Mouse (Mus musculus) kidney, adult 2 months (tissue): Measurements from ENCODE around the gene Ssbp3. TPM values are rescaled to one million over a fixed set of nuclear protein-coding genes. Genes with fewer than 3 reads are reported as not detected.

Experiments
- DNase-seq: peaks from one replicate; pipeline ENCODE4 v3.0.0; 2021
- H3K27ac ChIP-seq: fragments of 200-500 bp; 2 replicates; pipeline ENCODE4 v1.5.1; 2012; ENCODE audit warnings: low read depth, low read length, control low read depth, inconsistent platforms; ENCODE audit not compliant: insufficient read depth
- H3K27me3 ChIP-seq: fragments of 200-500 bp; replicated peaks from 2 replicates; pipeline ENCODE4 v1.6.1; 2012; ENCODE audit warnings: mild to moderate bottlenecking, moderate library complexity, low read length, inconsistent platforms; ENCODE audit not compliant: control insufficient read depth, insufficient read depth
- H3K36me3 ChIP-seq: fragments of 200-500 bp; 2 replicates; pipeline ENCODE4 v1.6.1; 2012; ENCODE audit warnings: mild to moderate bottlenecking, moderate library complexity, low read length, inconsistent platforms; ENCODE audit not compliant: control insufficient read depth, insufficient read depth
- H3K4me1 ChIP-seq: fragments of 200-500 bp; 2 replicates; pipeline ENCODE4 v1.6.1; 2011; ENCODE audit warnings: low read length; ENCODE audit not compliant: control insufficient read depth, insufficient read depth
- H3K4me3 ChIP-seq: fragments of 200-500 bp; 2 replicates; pipeline ENCODE4 v1.5.1; 2011; ENCODE audit warnings: mild to moderate bottlenecking, low read depth, low read length, control low read depth; ENCODE audit not compliant: insufficient read depth
- CTCF ChIP-seq: fragments of 200-500 bp; conservative IDR thresholded peaks from 2 replicates; pipeline ENCODE4 v1.5.1; 2011; ENCODE audit warnings: low read depth, mild to moderate bottlenecking, control low read depth, low read length, moderate library complexity, mixed read lengths; ENCODE audit not compliant: insufficient read depth, insufficient read length
- POLR2A ChIP-seq: fragments of 200-500 bp; IDR thresholded peaks from one replicate; pipeline ENCODE4 v1.6.1; 2011; ENCODE audit warnings: low read depth, low read length, control low read depth
- WGBS: fragments of 180-500 bp; shearing (Covaris S2); methylation state at CpG from one replicate; pipeline ENCODE4 v1.1.7; 2018; 5-methylcytosine and 5-hydroxymethylcytosine counted together
- polyA plus RNA-seq: library from polyadenylated mRNA; depleted of rRNA; stranded (reverse); fragments of >200 nt; gene quantifications from 2 replicates; pipeline ENCODE4 v1.2.3, GENCODE M21; 2012

Ssbp3 gene
- polyA plus RNA-seq, 1 experiment, result 48.6 TPM

- WGBS, result 51% methylated on average over 3 of the region's 3 CpGs
- no peak overlapping the region for H3K4me3 ChIP-seq
- peak; percentile 68 for DNase-seq
- no peak for TF ChIP-seq CTCF
- no peak for TF ChIP-seq POLR2A
- no peaks in the 10 kb centered on the region for H3K36me3 ChIP-seq
- peaks cover 59% of the 10 kb centered on the region for H3K4me1 ChIP-seq
- H3K27me3 ChIP-seq, result no peaks in the 10 kb centered on the region
- H3K27ac ChIP-seq, result peak overlapping the region; percentile 47; the same call in 1 of the 2 replicates
These were observed 93.8 kb downstream of the Ssbp3 start for GRCm38 (mm10) chr4:107004346-107004745.

- no peak for TF ChIP-seq POLR2A
- no peak for TF ChIP-seq CTCF
- WGBS, result 79% methylated on average over 5 of the region's 5 CpGs
- no peaks in the 10 kb centered on the region for H3K36me3 ChIP-seq
- H3K27ac ChIP-seq, result peak overlapping the region; percentile 48; the same call in 1 of the 2 replicates
- H3K4me1 ChIP-seq, result peaks cover 55% of the 10 kb centered on the region
- DNase-seq, result no peak
- no peaks in the 10 kb centered on the region for H3K27me3 ChIP-seq
- no peak overlapping the region for H3K4me3 ChIP-seq
These were observed 94.7 kb downstream of the Ssbp3 start for GRCm38 (mm10) chr4:107005166-107005565.

- no peak for TF ChIP-seq POLR2A
- TF ChIP-seq CTCF, result 0 out of 2 replicates have a peak, but pooled peaks have one; percentile 15
- DNase-seq, result peak; percentile 95
- no peaks in the 10 kb centered on the region for H3K36me3 ChIP-seq
- no peak overlapping the region for H3K4me3 ChIP-seq
- H3K27ac ChIP-seq, result peak overlapping the region; percentile 78
- 41% methylated on average over 4 of the region's 4 CpGs for WGBS
- H3K27me3 ChIP-seq, result no peaks in the 10 kb centered on the region
- peaks cover 48% of the 10 kb centered on the region for H3K4me1 ChIP-seq
These were observed 95.7 kb downstream of the Ssbp3 start for GRCm38 (mm10) chr4:107006229-107006628.

GRCm38 (mm10) chr4:107006807-107007206 is 96.3 kb downstream of the Ssbp3 start:
- TF ChIP-seq POLR2A, result no peak
- no peak for TF ChIP-seq CTCF
- no peaks in the 10 kb centered on the region for H3K27me3 ChIP-seq

GRCm38 (mm10) chr4:107007359-107007758 is 96.9 kb downstream of the Ssbp3 start:
- H3K27ac ChIP-seq, result peak overlapping the region; percentile 18; the same call in 1 of the 2 replicates
- no peak for TF ChIP-seq POLR2A
- TF ChIP-seq CTCF, result no peak
- H3K4me1 ChIP-seq, result peaks cover 41% of the 10 kb centered on the region
- no peaks in the 10 kb centered on the region for H3K36me3 ChIP-seq
- H3K4me3 ChIP-seq, result no peak overlapping the region
- WGBS, result 94% methylated on average over 8 of the region's 8 CpGs
- H3K27me3 ChIP-seq, result no peaks in the 10 kb centered on the region
- no peak for DNase-seq

More at GRCm38 (mm10) chr4:107006807-107007206, 96.3 kb downstream of the Ssbp3 start:
- DNase-seq, result no peak
- Histone ChIP-seq H3K36me3 (no peaks in the 10 kb centered on the region), H3K4me3 (no peak overlapping the region), H3K4me1 (peaks cover 42% of the 10 kb centered on the region), H3K27ac (peak overlapping the region; percentile 18)
- 78% methylated on average over 6 of the region's 6 CpGs for WGBS

- Histone ChIP-seq H3K27ac (no peak overlapping the region), H3K27me3 (no peaks in the 10 kb centered on the region), H3K36me3 (no peaks in the 10 kb centered on the region), H3K4me1 (peaks cover 39% of the 10 kb centered on the region), H3K4me3 (no peak overlapping the region)
- TF ChIP-seq CTCF, result no peak
- no peak for TF ChIP-seq POLR2A
- 84% methylated on average over 2 of the region's 2 CpGs for WGBS
- DNase-seq, result no peak
These were observed 97.7 kb downstream of the Ssbp3 start for GRCm38 (mm10) chr4:107008161-107008560.

GRCm38 (mm10) chr4:107009548-107009947 is 99.0 kb downstream of the Ssbp3 start:
- TF ChIP-seq CTCF (no peak), POLR2A (no peak)
- Histone ChIP-seq H3K27me3 (no peaks in the 10 kb centered on the region), H3K27ac (no peak overlapping the region), H3K4me1 (peaks cover 39% of the 10 kb centered on the region), H3K4me3 (no peak overlapping the region), H3K36me3 (no peaks in the 10 kb centered on the region)
- peak; percentile 17 for DNase-seq
- WGBS, result 91% methylated on average over 7 of the region's 7 CpGs
